Mouse (Mus musculus) testis, adult 2 months (tissue): ENCODE measurements at regions not wholly inside any gene's neighbourhood (a gene's known extent, or its start where the extent isn't known, plus 50 kb on each side); places are given as distances from the start of the nearest gene placed in this dataset.

Experiments used
- H3K27ac ChIP-seq: fragments of 200-500 bp; 2 replicates; pipeline ENCODE4 v1.5.1; 2012; ENCODE audit warnings: low read depth, low read length; ENCODE audit not compliant: control insufficient read depth, insufficient read depth
- H3K27me3 ChIP-seq: fragments of 200-500 bp; 2 replicates; pipeline ENCODE4 v1.6.1; 2012; ENCODE audit warnings: mild to moderate bottlenecking, low read length, moderate library complexity; ENCODE audit not compliant: control insufficient read depth, insufficient read depth
- H3K36me3 ChIP-seq: fragments of 200-500 bp; 2 replicates; pipeline ENCODE4 v1.6.1; 2012; ENCODE audit warnings: mild to moderate bottlenecking, low read length; ENCODE audit not compliant: control insufficient read depth, insufficient read depth
- H3K4me1 ChIP-seq: fragments of 200-500 bp; 2 replicates; pipeline ENCODE4 v1.6.1; 2012; ENCODE audit warnings: low read length; ENCODE audit not compliant: control insufficient read depth, insufficient read depth
- H3K4me3 ChIP-seq: fragments of 200-500 bp; 2 replicates; pipeline ENCODE4 v1.5.1; 2012; ENCODE audit warnings: low read depth, mild to moderate bottlenecking, low read length, moderate library complexity, mixed read lengths; ENCODE audit not compliant: control insufficient read depth
- CTCF ChIP-seq: fragments of 200-500 bp; IDR thresholded peaks from 2 replicates; pipeline ENCODE4 v1.5.1; 2012; ENCODE audit warnings: low read depth, mild to moderate bottlenecking, inconsistent platforms, low read length, moderate library complexity; ENCODE audit not compliant: control insufficient read depth, insufficient read depth, insufficient replicate concordance
- POLR2A ChIP-seq: fragments of 200-500 bp; IDR thresholded peaks from 2 replicates; pipeline ENCODE4 v1.6.1; 2012; ENCODE audit warnings: low read depth, mild to moderate bottlenecking, inconsistent platforms, low read length, moderate library complexity; ENCODE audit not compliant: control insufficient read depth

DNA sequence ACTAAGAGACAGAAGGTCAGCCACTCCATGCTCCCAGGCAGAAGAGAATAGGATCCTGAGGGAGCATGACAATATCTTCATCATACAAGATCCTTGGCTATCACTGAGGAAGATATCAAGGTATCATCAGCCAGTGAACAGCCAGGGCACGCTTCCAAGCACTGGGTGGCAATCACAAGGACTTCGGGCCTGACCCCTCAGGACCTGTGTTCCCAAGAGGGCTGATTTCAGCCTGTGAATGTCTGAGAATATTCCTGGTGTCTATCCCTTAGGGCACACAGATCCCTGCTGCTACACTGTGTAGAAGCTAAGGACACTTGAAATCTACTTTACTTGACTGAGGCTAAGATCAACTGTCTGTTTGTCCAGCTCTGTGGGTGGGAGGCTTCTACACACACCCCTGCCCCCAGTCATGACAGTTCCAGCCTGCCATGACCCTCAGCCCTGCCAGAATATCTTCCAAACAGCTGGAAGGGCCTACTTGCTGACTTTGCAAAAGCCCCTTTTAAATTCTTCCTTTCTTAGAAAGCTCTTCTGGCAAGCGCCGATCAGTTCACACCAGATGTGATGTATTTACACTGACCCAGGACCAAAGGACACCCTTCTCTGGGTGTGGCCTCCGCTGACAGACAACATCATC, 198.4 kb downstream of the Gm12728 start:
- Histone ChIP-seq H3K4me3 (no peak overlapping the region), H3K36me3 (no peaks in the 10 kb centered on the region), H3K4me1 (no peaks in the 10 kb centered on the region), H3K27me3 (no peaks in the 10 kb centered on the region), H3K27ac (no peak overlapping the region)
- TF ChIP-seq CTCF (no peak), POLR2A (no peak)

DNA sequence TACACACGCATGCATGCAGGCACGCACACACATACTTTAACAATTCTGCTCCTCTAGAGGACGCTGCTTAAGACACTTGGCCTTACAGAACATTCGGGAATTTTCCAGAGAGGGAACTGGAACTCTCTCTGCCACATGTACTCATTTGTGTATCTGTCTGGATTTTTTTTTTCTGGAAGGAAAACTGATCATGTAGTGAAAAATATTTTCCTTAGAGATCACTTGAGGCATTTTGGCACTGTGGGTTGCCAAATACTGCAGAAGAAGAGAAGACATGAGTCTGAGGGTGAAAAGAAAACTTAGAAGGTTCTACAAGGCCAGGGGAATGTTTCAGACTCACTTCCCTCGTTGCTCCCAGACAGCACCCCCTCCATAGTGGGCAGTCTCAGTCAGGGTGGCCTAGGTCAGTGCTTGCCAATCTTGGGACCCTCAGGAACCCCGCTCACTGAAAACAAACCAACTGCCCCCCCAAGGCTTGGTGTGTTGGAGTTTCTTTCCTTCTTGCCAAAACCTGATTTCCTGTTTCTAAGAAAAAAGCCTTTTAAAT, 203.0 kb downstream of the Gm12728 start:
- no peaks in the 10 kb centered on the region for H3K27me3 ChIP-seq
- no peak overlapping the region for H3K27ac ChIP-seq
- no peak overlapping the region for H3K4me3 ChIP-seq
- no peaks in the 10 kb centered on the region for H3K36me3 ChIP-seq
- no peak for TF ChIP-seq CTCF
- no peak for TF ChIP-seq POLR2A
- H3K4me1 ChIP-seq = no peaks in the 10 kb centered on the region

DNA sequence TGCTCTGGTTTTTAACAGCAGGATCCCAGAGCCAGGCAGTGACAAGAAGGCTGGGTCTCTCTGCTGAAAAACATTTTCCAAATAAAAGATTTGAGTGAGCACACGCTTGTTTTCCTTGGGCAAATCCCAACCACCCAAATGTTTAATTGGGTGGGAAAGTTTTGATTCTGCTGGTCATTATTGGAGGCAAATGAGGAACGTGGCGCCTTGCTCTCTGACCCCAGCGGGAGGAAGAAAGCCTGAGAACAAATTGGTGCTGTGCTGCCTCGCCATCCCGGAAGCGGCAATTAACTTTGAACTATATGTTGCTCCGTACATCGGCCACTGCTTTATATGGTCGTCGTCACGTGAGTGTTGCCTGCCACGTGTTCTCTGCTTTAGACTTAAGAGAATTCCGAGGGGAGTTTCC, 204.7 kb downstream of the Gm12728 start:
- no peak for TF ChIP-seq CTCF
- no peak for TF ChIP-seq POLR2A
- Histone ChIP-seq H3K27ac (no peak overlapping the region), H3K4me3 (no peak overlapping the region), H3K4me1 (no peaks in the 10 kb centered on the region), H3K27me3 (no peaks in the 10 kb centered on the region), H3K36me3 (no peaks in the 10 kb centered on the region)

DNA sequence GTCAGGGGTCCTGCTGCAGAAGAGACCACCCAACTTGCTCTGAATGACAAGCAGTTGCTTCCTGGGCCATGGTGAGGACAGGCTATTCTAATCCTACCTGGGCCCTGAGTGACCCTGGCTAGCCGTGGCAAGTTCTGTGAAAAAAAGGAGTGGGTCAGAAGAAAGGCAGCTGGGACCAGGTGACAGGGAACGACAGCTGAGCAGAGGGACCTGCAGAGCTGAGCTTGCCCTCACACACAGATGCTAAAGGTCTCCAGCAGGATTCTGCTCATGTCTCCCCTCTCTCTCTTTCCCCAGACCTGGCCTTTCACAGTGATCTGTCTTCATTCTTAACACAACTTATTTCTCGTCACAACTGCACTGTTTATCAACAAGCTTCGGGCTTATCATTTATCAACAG, 206.4 kb downstream of the Gm12728 start:
- H3K36me3 ChIP-seq = no peaks in the 10 kb centered on the region
- no peaks in the 10 kb centered on the region for H3K4me1 ChIP-seq
- no peak overlapping the region for H3K4me3 ChIP-seq
- no peaks in the 10 kb centered on the region for H3K27me3 ChIP-seq
- no peak overlapping the region for H3K27ac ChIP-seq
- TF ChIP-seq POLR2A (no peak), CTCF (no peak)

DNA sequence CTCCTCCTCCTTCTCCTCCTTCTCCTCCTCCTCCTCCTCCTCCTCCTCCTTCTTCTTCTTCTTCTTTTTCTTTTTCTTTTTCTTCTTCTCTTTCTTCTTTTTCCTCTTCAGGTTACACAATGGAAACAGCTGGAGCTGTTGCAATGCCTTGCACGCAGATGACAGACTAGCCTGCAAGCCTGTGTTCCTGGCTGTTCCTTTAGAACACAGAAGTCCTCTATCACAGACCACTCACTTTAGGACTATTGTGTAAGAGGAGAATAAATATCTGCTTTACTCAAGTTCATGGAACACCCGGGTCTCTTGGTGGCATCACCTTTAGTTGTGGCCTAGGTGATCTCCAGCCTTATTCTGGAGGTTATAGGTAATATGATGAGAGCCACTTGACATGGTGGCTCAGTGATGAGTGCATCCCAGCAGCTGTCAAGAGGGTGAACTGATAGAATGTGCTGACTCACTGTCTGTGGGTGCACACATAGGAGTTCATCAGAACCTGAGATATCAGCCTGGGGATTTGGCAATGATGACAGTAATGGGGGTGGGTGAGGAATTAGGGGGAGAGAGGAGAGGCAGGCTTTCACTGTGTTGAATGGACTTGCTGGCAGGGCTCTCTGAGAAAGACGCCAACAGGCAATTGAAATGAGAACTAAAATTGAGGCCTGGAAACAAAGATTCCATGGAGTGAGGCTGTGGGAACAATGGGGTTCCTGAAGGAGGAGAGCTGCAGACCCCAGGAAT, 207.4 kb downstream of the Gm12728 start:
- no peak overlapping the region for H3K4me3 ChIP-seq

DNA sequence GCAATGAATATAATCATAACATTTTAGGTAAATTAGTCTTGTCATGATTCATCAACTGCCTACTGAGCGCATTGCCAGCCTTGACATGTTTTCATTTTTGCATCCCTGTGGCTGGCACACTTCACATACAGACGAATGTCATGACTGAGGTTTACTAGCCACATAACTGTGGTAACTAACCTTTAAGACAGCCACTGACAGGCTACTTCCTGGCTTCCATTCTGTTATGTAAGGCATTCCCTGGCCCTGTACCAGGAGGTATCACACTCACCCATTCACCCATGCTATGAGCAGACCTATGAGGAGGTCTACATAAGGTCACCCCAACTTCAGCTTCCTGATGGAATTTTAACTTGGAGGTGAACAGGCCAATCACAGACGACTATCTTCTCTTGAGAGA, 212.8 kb downstream of the Gm12728 start:
- H3K4me3 ChIP-seq = no peak overlapping the region
- TF ChIP-seq POLR2A = no peak
- TF ChIP-seq CTCF = no peak
- H3K4me1 ChIP-seq = no peaks in the 10 kb centered on the region
- no peak overlapping the region for H3K27ac ChIP-seq
- no peaks in the 10 kb centered on the region for H3K36me3 ChIP-seq
- no peaks in the 10 kb centered on the region for H3K27me3 ChIP-seq

More for the DNA sequence above, 207.4 kb downstream of the Gm12728 start:
- TF ChIP-seq CTCF (no peak), POLR2A (no peak)
- Histone ChIP-seq H3K27me3 (no peaks in the 10 kb centered on the region), H3K4me1 (no peaks in the 10 kb centered on the region), H3K36me3 (no peaks in the 10 kb centered on the region), H3K27ac (no peak overlapping the region)

DNA sequence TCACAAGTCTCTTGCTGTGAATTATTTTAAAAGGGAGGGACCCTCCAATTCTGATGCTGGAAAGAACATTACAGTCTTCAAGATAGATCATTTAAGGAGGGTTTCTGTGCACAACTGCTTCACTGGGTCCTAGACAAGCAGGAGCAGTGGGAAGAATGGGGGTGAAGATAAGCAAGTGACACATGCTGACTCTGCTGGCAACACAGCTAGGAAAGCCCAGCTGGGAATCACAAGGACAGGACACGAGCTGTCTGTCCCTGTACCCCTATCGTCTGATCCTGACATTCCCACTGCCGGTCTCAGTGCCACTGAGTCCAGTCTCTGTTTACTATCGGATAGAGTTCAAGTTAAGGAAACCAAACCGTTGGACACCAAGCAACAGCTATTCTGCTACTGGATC, 216.3 kb downstream of the Gm12728 start:
- no peak for TF ChIP-seq CTCF
- TF ChIP-seq POLR2A = no peak
- Histone ChIP-seq H3K4me3 (no peak overlapping the region), H3K36me3 (no peaks in the 10 kb centered on the region), H3K4me1 (no peaks in the 10 kb centered on the region; the same call in 1 of the 2 replicates), H3K27ac (no peak overlapping the region), H3K27me3 (no peaks in the 10 kb centered on the region)
